Mouse (Mus musculus): Measurements from ENCODE around the gene Ssr1. TPM values are rescaled to one million over a fixed set of nuclear protein-coding genes. Genes with fewer than 3 reads are reported as not detected.

Gene Ssr1
- polyA plus RNA-seq, 1 experiment from 2014 or later: 66.5 TPM

DNA sequence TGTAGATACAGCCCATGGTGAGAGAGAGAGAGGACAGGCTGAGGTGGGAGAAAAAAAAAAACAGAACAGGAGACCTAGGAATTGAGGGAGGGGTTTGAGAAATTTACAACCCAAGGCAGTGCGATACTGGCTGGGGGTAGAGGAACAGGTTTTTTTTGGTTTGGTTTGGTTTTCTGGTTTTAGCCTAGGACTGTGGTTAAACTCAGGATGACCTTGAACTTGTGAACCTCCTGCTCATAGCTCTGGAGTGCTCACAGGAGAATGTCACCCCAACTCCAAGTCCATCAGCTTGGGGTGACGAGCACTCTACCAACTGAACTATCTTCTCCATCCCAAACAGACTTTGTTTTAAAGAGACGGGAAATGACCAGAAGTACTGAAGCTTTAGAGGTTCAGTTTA, 50.6 kb downstream of the Ssr1 start:
- Histone ChIP-seq H3K9ac (ENCODE audit: low read depth, low read length) (no peak overlapping the region), H3K4me2 (ENCODE audit: low read length) (no peak overlapping the region), H3K36me3 (ENCODE audit: control insufficient read depth, insufficient read depth, low read length) (no peaks in the 10 kb centered on the region), H3K9me3 (ENCODE audit: control insufficient read depth, low read length) (peaks cover 3% of the 10 kb centered on the region; the same call in 1 of the 2 replicates), H3K4me1 (ENCODE audit: control insufficient read depth, insufficient read depth, low read depth, low read length) (no peaks in the 10 kb centered on the region), H3K27me3 (replicated peaks; ENCODE audit: control insufficient read depth, insufficient read depth, low read length) (no peaks in the 10 kb centered on the region), H3K27ac (ENCODE audit: low read depth, low read length) (no peak overlapping the region), H3K4me3 (ENCODE audit: low read length) (no peak overlapping the region)
- 97% methylated on average over 3 of the region's 3 CpGs for WGBS
- no peak for ATAC-seq

DNA sequence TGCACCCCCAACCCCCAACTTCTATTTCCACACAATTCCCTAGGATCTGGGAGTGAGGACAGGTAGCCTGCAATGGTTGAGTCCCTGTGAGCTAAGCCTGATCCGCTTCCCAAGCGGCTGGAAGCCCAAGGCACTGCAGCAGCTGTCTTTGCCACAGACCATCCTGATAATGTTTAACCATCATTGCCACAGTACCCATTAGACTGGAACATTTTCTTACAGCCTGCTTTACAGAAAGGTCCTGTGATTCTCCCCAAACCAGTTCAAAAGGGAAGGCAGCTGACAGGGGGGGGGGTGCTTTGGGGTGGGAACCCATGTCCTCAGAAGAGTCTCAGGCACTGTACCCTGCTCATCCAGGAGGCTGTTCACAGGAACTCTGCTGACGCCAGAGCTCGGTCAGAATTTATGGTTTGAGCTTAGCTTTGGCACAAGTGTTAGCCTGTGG, 51.1 kb downstream of the Ssr1 start:
- Histone ChIP-seq H3K4me3 (ENCODE audit: low read length) (no peak overlapping the region), H3K9me3 (ENCODE audit: control insufficient read depth, low read length) (peaks cover 3% of the 10 kb centered on the region; the same call in 1 of the 2 replicates), H3K9ac (ENCODE audit: low read depth, low read length) (no peak overlapping the region), H3K4me1 (ENCODE audit: control insufficient read depth, insufficient read depth, low read depth, low read length) (no peaks in the 10 kb centered on the region), H3K27ac (ENCODE audit: low read depth, low read length) (no peak overlapping the region), H3K36me3 (ENCODE audit: control insufficient read depth, insufficient read depth, low read length) (no peaks in the 10 kb centered on the region), H3K4me2 (ENCODE audit: low read length) (no peak overlapping the region), H3K27me3 (replicated peaks; ENCODE audit: control insufficient read depth, insufficient read depth, low read length) (no peaks in the 10 kb centered on the region)
- 75% methylated on average over 4 of the region's 4 CpGs for WGBS
- no peak for ATAC-seq

- H3K36me3 ChIP-seq (ENCODE audit: control insufficient read depth, insufficient read depth, low read length): no peaks in the 10 kb centered on the region
- peaks cover 3% of the 10 kb centered on the region; the same call in 1 of the 2 replicates for H3K9me3 ChIP-seq (ENCODE audit: control insufficient read depth, low read length)
- H3K27me3 ChIP-seq (replicated peaks; ENCODE audit: control insufficient read depth, insufficient read depth, low read length): no peaks in the 10 kb centered on the region
- no peak overlapping the region for H3K27ac ChIP-seq (ENCODE audit: low read depth, low read length)
- 64% methylated on average over 17 of the region's 17 CpGs for WGBS
- H3K4me3 ChIP-seq (ENCODE audit: low read length): no peak overlapping the region
- ATAC-seq: no peak
- H3K4me1 ChIP-seq (ENCODE audit: control insufficient read depth, insufficient read depth, low read depth, low read length): no peaks in the 10 kb centered on the region
- H3K4me2 ChIP-seq (ENCODE audit: low read length): no peak overlapping the region
- no peak overlapping the region for H3K9ac ChIP-seq (ENCODE audit: low read depth, low read length)
These were observed 51.8 kb downstream of the Ssr1 start for GRCm38 (mm10) chr13:37941950-37942886.

- WGBS: 83% methylated on average over 5 of the region's 5 CpGs
- no peak overlapping the region for H3K4me2 ChIP-seq (ENCODE audit: low read length)
- H3K4me1 ChIP-seq (ENCODE audit: control insufficient read depth, insufficient read depth, low read depth, low read length): no peaks in the 10 kb centered on the region
- no peak overlapping the region for H3K4me3 ChIP-seq (ENCODE audit: low read length)
- H3K36me3 ChIP-seq (ENCODE audit: control insufficient read depth, insufficient read depth, low read length): no peaks in the 10 kb centered on the region
- H3K9me3 ChIP-seq (ENCODE audit: control insufficient read depth, low read length): peaks cover 3% of the 10 kb centered on the region; the same call in 1 of the 2 replicates
- H3K9ac ChIP-seq (ENCODE audit: low read depth, low read length): no peak overlapping the region
- ATAC-seq: no peak
- H3K27me3 ChIP-seq (replicated peaks; ENCODE audit: control insufficient read depth, insufficient read depth, low read length): no peaks in the 10 kb centered on the region
- no peak overlapping the region for H3K27ac ChIP-seq (ENCODE audit: low read depth, low read length)
These were observed 52.8 kb downstream of the Ssr1 start for GRCm38 (mm10) chr13:37941138-37941645.

- Histone ChIP-seq H3K4me3 (ENCODE audit: low read length) (no peak overlapping the region), H3K4me2 (ENCODE audit: low read length) (no peak overlapping the region), H3K36me3 (ENCODE audit: control insufficient read depth, insufficient read depth, low read length) (no peaks in the 10 kb centered on the region), H3K27me3 (replicated peaks; ENCODE audit: control insufficient read depth, insufficient read depth, low read length) (no peaks in the 10 kb centered on the region), H3K9ac (ENCODE audit: low read depth, low read length) (no peak overlapping the region), H3K4me1 (ENCODE audit: control insufficient read depth, insufficient read depth, low read depth, low read length) (no peaks in the 10 kb centered on the region), H3K27ac (ENCODE audit: low read depth, low read length) (no peak overlapping the region), H3K9me3 (ENCODE audit: control insufficient read depth, low read length) (peaks cover 3% of the 10 kb centered on the region; the same call in 1 of the 2 replicates)
- ATAC-seq: no peak
- 59% methylated on average over 5 of the region's 5 CpGs for WGBS
These were observed 53.4 kb downstream of the Ssr1 start for GRCm38 (mm10) chr13:37940649-37941048.

DNA sequence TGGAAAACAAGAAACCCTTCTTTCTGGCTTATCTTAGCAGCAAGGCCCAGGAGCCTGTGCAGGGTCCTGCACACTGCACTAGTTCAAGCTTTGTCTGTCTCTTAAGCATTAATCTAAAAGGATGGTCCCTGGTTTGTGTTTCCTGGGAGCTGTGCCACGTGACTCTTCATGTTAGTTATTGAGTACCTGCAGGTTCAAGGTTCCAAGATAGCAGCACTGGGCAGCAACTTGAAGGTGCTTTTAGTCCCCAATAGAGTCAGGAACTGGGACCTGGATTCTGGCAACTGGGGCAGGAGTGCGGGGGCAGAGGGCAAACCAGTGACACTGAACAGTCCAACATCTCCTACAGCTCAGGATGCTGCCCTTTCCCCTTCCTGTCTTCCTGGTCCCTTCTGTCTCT, 53.9 kb downstream of the Ssr1 start:
- Histone ChIP-seq H3K27ac (ENCODE audit: low read depth, low read length) (no peak overlapping the region), H3K4me3 (ENCODE audit: low read length) (no peak overlapping the region), H3K4me1 (ENCODE audit: control insufficient read depth, insufficient read depth, low read depth, low read length) (no peaks in the 10 kb centered on the region), H3K9me3 (ENCODE audit: control insufficient read depth, low read length) (peaks cover 3% of the 10 kb centered on the region; the same call in 1 of the 2 replicates), H3K27me3 (replicated peaks; ENCODE audit: control insufficient read depth, insufficient read depth, low read length) (no peaks in the 10 kb centered on the region), H3K9ac (ENCODE audit: low read depth, low read length) (no peak overlapping the region), H3K4me2 (ENCODE audit: low read length) (no peak overlapping the region), H3K36me3 (ENCODE audit: control insufficient read depth, insufficient read depth, low read length) (no peaks in the 10 kb centered on the region)
- WGBS: 98% methylated on average over 2 of the region's 2 CpGs
- ATAC-seq: no peak

GRCm38 (mm10) chr13:37936351-37936750, 57.7 kb downstream of the Ssr1 start:
- H3K4me3 ChIP-seq (ENCODE audit: low read length): no peak overlapping the region
- no peak for ATAC-seq
- peaks cover 3% of the 10 kb centered on the region; the same call in 1 of the 2 replicates for H3K9me3 ChIP-seq (ENCODE audit: control insufficient read depth, low read length)
- H3K36me3 ChIP-seq (ENCODE audit: control insufficient read depth, insufficient read depth, low read length): no peaks in the 10 kb centered on the region
- H3K4me1 ChIP-seq (ENCODE audit: control insufficient read depth, insufficient read depth, low read depth, low read length): no peaks in the 10 kb centered on the region
- 77% methylated on average over 3 of the region's 3 CpGs for WGBS
- H3K27ac ChIP-seq (ENCODE audit: low read depth, low read length): no peak overlapping the region
- H3K27me3 ChIP-seq (replicated peaks; ENCODE audit: control insufficient read depth, insufficient read depth, low read length): no peaks in the 10 kb centered on the region
- no peak overlapping the region for H3K4me2 ChIP-seq (ENCODE audit: low read length)
- H3K9ac ChIP-seq (ENCODE audit: low read depth, low read length): no peak overlapping the region

DNA sequence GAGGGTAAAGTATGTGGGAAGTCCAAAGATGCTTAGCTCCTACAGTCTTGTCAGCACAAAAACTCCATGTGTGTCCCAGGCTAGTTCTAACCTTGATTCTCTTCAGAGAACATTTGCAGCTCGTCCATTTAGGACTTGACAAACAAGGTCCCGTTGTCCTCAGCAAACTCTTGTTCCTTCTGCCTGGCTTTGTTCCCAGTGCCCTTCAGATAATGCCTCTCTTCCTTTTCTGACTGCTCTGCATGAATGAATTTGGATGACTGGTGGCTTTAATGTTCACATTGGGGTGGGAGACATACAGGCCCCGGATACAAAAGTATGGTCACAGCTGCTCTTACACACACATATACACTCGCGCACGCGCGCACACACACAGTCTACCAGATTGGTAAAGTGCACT, 59.1 kb downstream of the Ssr1 start:
- 62% methylated on average over 8 of the region's 8 CpGs for WGBS
- H3K27me3 ChIP-seq (replicated peaks; ENCODE audit: control insufficient read depth, insufficient read depth, low read length): no peaks in the 10 kb centered on the region
- ATAC-seq: peak; percentile 34; the same call in 1 of the 2 replicates
- H3K9me3 ChIP-seq (ENCODE audit: control insufficient read depth, low read length): peaks cover 3% of the 10 kb centered on the region; the same call in 1 of the 2 replicates
- no peak overlapping the region for H3K9ac ChIP-seq (ENCODE audit: low read depth, low read length)
- no peak overlapping the region for H3K4me3 ChIP-seq (ENCODE audit: low read length)
- no peak overlapping the region for H3K4me2 ChIP-seq (ENCODE audit: low read length)
- no peak overlapping the region for H3K27ac ChIP-seq (ENCODE audit: low read depth, low read length)
- H3K4me1 ChIP-seq (ENCODE audit: control insufficient read depth, insufficient read depth, low read depth, low read length): no peaks in the 10 kb centered on the region
- H3K36me3 ChIP-seq (ENCODE audit: control insufficient read depth, insufficient read depth, low read length): no peaks in the 10 kb centered on the region

- Histone ChIP-seq H3K9ac (ENCODE audit: low read depth, low read length) (no peak overlapping the region), H3K9me3 (ENCODE audit: control insufficient read depth, low read length) (peaks cover 3% of the 10 kb centered on the region; the same call in 1 of the 2 replicates), H3K4me3 (ENCODE audit: low read length) (no peak overlapping the region), H3K27me3 (replicated peaks; ENCODE audit: control insufficient read depth, insufficient read depth, low read length) (no peaks in the 10 kb centered on the region), H3K36me3 (ENCODE audit: control insufficient read depth, insufficient read depth, low read length) (no peaks in the 10 kb centered on the region), H3K4me1 (ENCODE audit: control insufficient read depth, insufficient read depth, low read depth, low read length) (no peaks in the 10 kb centered on the region), H3K4me2 (ENCODE audit: low read length) (no peak overlapping the region), H3K27ac (ENCODE audit: low read depth, low read length) (no peak overlapping the region)
- ATAC-seq: no peak
- 88% methylated on average over 4 of the region's 4 CpGs for WGBS
These were observed 59.9 kb downstream of the Ssr1 start for GRCm38 (mm10) chr13:37934075-37934474.

Measured in hindbrain, embryonic 16.5 days (tissue).